Mouse (Mus musculus) heart, postnatal 14 days (tissue): ENCODE measurements around the gene Lrrc8d. TPM values are rescaled to one million over a fixed set of nuclear protein-coding genes. Genes with fewer than 3 reads are reported as not detected.

ENCODE experiments used
- DNase-seq, 2 experiments: peaks; one replicate each; pipeline ENCODE4 v3.0.0; 2021 to 2022
- intact Hi-C: fragments of 180-260 bp; cut with DNase I; formaldehyde crosslinking; loops from one replicate; pipeline ENCODE4 v1.15.1; 2025
- total RNA-seq, 2 experiments: library from RNA; stranded (reverse); gene quantifications; 2 replicates each; pipeline ENCODE4 v1.2.3; 2021

Lrrc8d gene
- total RNA-seq, 2 experiments from 2014 or later = 11.6 to 14.9 TPM

GRCm38 (mm10) chr5:105801031-105801529 lies 101.3 kb downstream of the Lrrc8d start:
- DNase-seq = no peak
- intact Hi-C loops = no loop called here

- intact Hi-C loops = no loop called here
- no peak for DNase-seq
These were observed 106.2 kb downstream of the Lrrc8d start for GRCm38 (mm10) chr5:105805955-105806354.

GRCm38 (mm10) chr5:105807461-105807860 lies 107.7 kb downstream of the Lrrc8d start:
- intact Hi-C loops = no loop called here
- peak in 1 of 2 experiments; percentile 32 for DNase-seq

GRCm38 (mm10) chr5:105809056-105809455 lies 109.3 kb downstream of the Lrrc8d start:
- intact Hi-C loops = no loop called here
- DNase-seq = peak in 1 of 2 experiments; percentile 37

- no peak for DNase-seq
These were observed 113.3 kb downstream of the Lrrc8d start for GRCm38 (mm10) chr5:105813036-105813435.

GRCm38 (mm10) chr5:105813974-105814373 lies 114.2 kb downstream of the Lrrc8d start:
- intact Hi-C loops = no loop called here
- no peak for DNase-seq

More at GRCm38 (mm10) chr5:105813036-105813435, 113.3 kb downstream of the Lrrc8d start:
- intact Hi-C loops = no loop called here

- intact Hi-C loops = no loop called here
These were observed 116.3 kb downstream of the Lrrc8d start for GRCm38 (mm10) chr5:105816118-105816517.

GRCm38 (mm10) chr5:105817248-105817976 lies 117.6 kb downstream of the Lrrc8d start:
- intact Hi-C loops = no loop called here

More at GRCm38 (mm10) chr5:105816118-105816517, 116.3 kb downstream of the Lrrc8d start:
- DNase-seq = no peak

GRCm38 (mm10) chr5:105818411-105818810 lies 118.6 kb downstream of the Lrrc8d start:
- intact Hi-C loops = no loop called here
- no peak for DNase-seq

More at GRCm38 (mm10) chr5:105817248-105817976, 117.6 kb downstream of the Lrrc8d start:
- DNase-seq = peak; percentile 36 to 59

- intact Hi-C loops = no loop called here
- no peak for DNase-seq
These were observed 121.6 kb downstream of the Lrrc8d start for GRCm38 (mm10) chr5:105821390-105821789.

- DNase-seq = no peak
- intact Hi-C loops = no loop called here
These were observed 123.0 kb downstream of the Lrrc8d start for GRCm38 (mm10) chr5:105822521-105823498.

GRCm38 (mm10) chr5:105824282-105824681 lies 124.5 kb downstream of the Lrrc8d start:
- intact Hi-C loops = no loop called here
- DNase-seq = peak; percentile 19 to 41

- intact Hi-C loops = no loop called here
- DNase-seq = no peak
These were observed 125.1 kb downstream of the Lrrc8d start for GRCm38 (mm10) chr5:105824827-105825226.

GRCm38 (mm10) chr5:105826916-105827510 lies 127.2 kb downstream of the Lrrc8d start:
- intact Hi-C loops = no loop called here
- no peak for DNase-seq

- intact Hi-C loops = no loop called here
- DNase-seq = no peak
These were observed 128.3 kb downstream of the Lrrc8d start for GRCm38 (mm10) chr5:105828050-105828449.

- intact Hi-C loops = no loop called here
These were observed 129.3 kb downstream of the Lrrc8d start for GRCm38 (mm10) chr5:105829008-105829586.

GRCm38 (mm10) chr5:105832140-105832539 lies 132.4 kb downstream of the Lrrc8d start:
- intact Hi-C loops = no loop called here
- peak; percentile 19 to 54 for DNase-seq

More at GRCm38 (mm10) chr5:105829008-105829586, 129.3 kb downstream of the Lrrc8d start:
- no peak for DNase-seq

GRCm38 (mm10) chr5:105833923-105834322 lies 134.2 kb downstream of the Lrrc8d start:
- intact Hi-C loops = no loop called here
- no peak for DNase-seq

- DNase-seq = peak; percentile 43 to 60
- intact Hi-C loops = no loop called here
These were observed 136.2 kb downstream of the Lrrc8d start for GRCm38 (mm10) chr5:105836006-105836405.

- no peak for DNase-seq
- intact Hi-C loops = no loop called here
These were observed 140.1 kb downstream of the Lrrc8d start for GRCm38 (mm10) chr5:105839740-105840310.
